Mouse (Mus musculus) layer of hippocampus, postnatal 10 days (tissue): ENCODE data around the gene 4930564D02Rik. TPM values are rescaled to one million over a fixed set of nuclear protein-coding genes. Genes with fewer than 3 reads are reported as not detected.

Experiments
- DNase-seq, 2 experiments: peaks; one replicate each; pipeline ENCODE4 v3.0.0; 2021; ENCODE audit warnings: low spot score in 2 of 2
- total RNA-seq, 2 experiments: library from RNA; stranded (reverse); gene quantifications; 2 replicates each; pipeline ENCODE4 v1.2.3; 2021

Gene 4930564D02Rik
- total RNA-seq, 2 experiments from 2014 or later: not detected

DNA sequence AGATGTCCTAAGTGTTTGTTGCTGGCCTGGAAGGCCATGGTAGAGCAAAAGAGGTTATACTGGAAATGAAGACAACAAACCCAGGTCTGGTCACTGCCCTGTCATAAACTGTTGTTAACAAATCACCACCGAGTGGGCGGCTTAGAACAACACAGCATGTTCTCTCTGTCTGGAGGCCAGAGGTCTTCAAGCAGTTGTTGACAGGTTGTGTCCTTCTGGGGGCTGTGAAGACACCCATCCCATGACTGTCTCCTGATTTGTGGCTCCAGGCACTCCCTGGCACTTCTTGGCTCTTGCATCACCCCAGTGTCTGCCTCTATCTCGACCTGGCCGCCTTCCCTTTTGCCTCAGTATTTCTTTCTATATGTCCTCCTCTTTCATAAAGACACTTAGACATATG is 11.0 kb upstream of the 4930564D02Rik start:
- no peak for DNase-seq

DNA sequence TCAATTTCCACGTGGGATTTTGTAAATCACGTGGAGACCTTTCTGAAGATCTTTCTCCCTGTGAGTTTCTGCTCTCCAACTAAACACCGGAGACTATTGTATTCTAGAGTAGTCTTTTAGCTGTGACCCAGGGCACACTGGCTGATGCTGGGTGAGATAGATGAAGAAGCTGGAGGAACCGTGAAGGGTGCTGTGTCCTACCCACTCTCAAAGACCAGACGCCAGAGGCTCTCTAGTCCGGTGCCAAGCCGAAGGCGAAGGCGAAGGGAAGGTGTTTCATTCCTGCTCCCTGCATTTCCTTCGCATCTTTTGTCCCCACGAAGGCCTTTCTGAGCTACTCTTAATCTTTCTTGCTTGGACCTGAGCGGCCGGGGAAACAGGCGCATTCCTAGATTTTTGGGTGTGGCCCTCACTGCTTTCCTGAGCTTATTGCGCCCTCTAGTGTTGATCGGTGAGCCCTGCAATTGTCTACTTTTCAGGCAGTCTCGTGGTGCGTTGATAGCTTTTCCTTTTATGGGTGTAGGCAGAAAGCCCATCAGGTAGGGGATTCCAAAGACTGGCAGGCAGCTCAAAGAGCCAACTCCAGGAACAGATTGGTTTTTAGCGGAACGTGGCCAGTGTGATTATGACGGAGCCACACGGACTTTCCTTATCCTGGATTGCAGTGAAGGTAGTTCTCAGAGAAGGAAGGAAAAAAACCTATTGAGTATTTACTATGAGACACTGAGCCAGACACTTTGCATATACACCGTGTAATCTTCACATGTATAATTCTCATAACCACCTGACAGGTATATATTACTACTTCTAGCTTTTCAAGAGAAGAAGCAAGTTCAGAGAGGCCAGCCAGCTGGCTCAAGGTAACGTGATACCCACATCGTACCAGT is 7.8 kb upstream of the 4930564D02Rik start:
- peak; percentile 88 to 91 for DNase-seq

GRCm38 (mm10) chr3:105059911-105060310 is 6.7 kb upstream of the 4930564D02Rik start:
- DNase-seq: no peak

- DNase-seq: no peak
These were observed 5.7 kb upstream of the 4930564D02Rik start for GRCm38 (mm10) chr3:105060992-105061391.

DNA sequence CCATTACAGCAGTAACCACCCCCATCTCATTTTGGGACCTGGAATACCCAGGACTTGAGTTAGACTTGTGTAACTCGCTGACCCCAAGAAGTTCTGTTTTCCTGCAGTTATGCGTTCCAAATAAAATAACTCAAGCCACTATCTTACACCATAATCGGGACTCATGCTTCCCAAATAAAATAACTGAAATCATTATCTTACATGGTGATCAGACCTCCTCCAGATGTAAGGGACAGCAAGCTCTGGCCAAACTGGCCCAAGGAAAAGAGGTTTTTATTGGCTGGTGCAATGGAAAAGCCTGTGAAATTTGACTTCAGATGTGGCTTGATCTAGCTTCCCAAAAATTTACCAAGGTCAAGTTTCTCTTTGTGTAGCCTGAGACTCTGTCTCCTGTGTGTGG is 5.1 kb upstream of the 4930564D02Rik start:
- no peak for DNase-seq

DNA sequence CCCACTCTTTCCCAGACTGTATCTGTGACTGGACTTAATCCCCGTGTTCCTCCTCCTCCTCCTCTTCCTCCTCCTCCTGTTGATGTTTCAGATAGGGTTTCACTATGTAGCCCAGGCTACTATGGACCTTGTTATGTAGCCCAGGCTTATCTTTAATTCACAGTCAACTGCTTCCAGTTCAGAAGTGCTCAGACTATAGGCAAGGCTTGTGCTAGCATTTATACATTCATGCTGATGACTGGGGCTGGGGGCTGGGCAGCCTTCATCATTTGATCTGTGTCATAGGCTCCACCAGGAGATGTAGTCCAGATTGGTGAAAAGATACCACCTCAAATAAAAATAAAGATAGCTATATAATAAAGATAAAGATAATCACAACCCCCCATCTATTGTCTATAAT is 4.7 kb upstream of the 4930564D02Rik start:
- DNase-seq: no peak

DNA sequence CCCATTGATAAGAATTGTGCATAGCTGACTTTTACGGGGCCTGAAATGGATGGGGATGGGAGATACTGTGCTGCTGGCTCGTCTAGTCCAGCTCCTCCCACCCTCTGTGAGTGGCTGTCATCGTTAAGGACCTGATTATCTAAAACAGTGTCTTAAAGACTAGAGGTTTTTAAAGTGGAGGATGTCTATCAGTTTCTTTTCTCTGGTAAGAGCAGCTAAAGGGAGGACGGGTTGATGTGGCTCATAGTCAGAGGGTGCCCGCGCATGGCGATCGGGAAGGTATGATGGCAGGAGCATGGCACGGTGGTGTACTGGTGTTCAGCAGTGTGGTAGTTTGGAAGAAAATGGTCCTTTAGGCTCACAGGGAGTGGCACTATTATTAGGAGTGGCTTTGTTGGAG is 4.0 kb upstream of the 4930564D02Rik start:
- DNase-seq: no peak

- DNase-seq: no peak
These were observed 3.9 kb downstream of the 4930564D02Rik start for GRCm38 (mm10) chr3:105070553-105070952.

- DNase-seq: no peak
These were observed 4.6 kb downstream of the 4930564D02Rik start for GRCm38 (mm10) chr3:105071251-105071650.

GRCm38 (mm10) chr3:105072536-105072935 is 5.9 kb downstream of the 4930564D02Rik start:
- DNase-seq: no peak

GRCm38 (mm10) chr3:105075796-105076195 is 9.2 kb downstream of the 4930564D02Rik start:
- DNase-seq: no peak

DNA sequence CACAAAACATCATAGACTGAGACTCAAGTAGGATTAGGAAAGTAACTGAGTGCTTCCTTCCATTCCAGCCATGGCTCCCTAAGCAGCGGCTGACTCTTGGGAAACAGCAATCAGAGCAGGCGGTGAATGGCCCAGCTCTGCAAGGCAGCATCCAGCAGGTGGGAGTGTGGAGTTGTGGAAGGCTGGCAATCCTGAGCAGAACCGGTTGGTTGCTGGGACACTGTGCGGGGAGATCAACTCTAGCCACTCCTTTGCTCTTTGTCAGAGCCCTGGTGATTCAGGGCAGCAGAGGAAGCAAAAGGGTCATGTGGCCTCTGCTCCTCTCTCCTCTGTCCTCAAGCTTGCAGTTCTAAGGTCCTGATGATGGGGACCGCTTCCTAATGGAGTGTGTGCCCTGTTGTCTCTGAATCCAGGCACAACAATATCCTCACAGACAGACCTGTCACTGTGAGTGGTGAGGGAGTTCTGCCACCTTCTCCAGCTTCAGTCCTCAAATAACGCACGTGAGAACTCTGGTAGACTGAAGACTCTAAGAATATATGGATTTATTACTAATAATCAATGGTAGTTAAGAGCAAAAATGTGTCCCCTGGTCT is 11.7 kb downstream of the 4930564D02Rik start:
- DNase-seq: peak; percentile 85 to 90

GRCm38 (mm10) chr3:105087344-105087743 is 20.7 kb downstream of the 4930564D02Rik start:
- no peak for DNase-seq

DNA sequence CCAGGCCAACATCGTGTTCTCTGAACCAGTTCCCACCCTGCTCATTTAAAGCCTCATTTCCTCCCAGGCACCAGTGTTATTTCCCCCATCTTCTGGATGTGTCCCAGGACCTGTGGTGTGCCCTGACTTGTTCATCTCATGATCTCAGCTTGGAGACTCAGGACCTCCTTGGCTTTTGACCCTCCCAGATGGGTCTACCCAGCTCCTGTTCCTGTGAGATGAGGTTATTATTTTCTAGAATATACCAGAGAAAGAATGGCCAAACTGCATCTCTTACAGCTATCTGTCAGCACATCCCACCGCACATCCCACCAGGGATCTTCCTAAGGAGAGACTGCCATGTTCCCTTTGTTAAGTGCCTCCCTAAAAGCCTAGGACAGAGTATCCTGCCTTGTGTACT is 22.0 kb downstream of the 4930564D02Rik start:
- no peak for DNase-seq

- DNase-seq: no peak
These were observed 23.5 kb downstream of the 4930564D02Rik start for GRCm38 (mm10) chr3:105090147-105090546.

- peak; percentile 54 to 65 for DNase-seq
These were observed 24.3 kb downstream of the 4930564D02Rik start for GRCm38 (mm10) chr3:105090981-105091380.

DNA sequence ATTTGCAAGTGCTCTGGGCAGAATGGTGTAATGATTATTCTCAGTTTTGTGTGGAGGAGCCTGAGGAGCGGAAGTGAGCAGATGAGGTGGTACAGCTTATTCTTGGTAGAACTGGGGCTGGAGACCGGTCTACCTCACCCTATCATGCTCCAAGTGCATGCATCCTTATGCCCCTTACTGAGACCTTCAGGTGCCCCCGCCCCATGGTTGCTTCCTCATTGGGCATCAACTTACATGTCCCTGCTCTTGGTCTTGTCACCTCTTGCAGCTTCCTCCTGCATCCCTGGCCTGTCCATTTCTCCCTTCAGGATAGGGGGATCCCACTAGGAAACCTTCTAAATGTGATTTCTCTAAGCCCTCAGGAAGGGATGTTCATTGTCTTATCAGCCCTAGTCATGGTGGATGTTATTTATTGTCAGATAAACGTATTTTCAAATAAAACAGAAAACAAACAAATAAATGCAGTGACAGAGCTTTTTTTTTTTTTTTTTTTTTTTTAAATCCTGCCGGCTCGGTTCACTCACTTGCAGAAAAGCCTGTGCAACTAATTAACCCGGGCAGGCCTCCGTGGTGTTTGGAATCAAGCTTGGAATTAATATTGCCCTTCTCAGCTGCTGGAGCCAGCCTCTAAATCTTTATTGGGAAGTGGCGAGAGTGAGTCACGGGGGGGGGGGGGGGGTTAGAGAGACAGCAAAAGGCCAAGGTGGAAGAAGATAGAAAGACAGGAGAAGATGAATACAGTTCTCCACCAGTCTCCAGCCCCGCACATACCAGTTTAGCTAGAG is 26.3 kb downstream of the 4930564D02Rik start:
- no peak for DNase-seq

- DNase-seq: no peak
These were observed 27.8 kb downstream of the 4930564D02Rik start for GRCm38 (mm10) chr3:105094448-105094847.

GRCm38 (mm10) chr3:105095026-105095425 is 28.4 kb downstream of the 4930564D02Rik start:
- no peak for DNase-seq

DNA sequence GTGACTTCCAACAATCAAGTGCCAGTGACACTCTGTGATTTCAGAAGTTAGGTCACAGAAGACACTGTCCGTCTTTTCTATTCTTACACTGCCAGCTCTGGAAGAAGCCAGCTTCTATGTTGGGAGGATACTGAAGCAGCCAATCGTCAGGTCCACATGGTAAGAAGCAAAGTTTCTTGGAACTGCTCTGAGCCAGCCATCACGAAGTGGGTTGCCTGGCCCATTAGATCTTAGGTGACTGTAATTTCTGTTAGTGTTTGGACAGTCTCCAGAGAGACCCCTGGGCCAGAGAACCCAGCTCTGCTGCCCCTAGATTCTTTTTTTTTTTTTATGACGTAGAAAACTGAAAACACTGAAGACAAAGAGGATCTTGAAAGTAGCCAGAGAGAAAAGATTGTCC is 30.9 kb downstream of the 4930564D02Rik start:
- no peak for DNase-seq

- DNase-seq: no peak
These were observed 33.1 kb downstream of the 4930564D02Rik start for GRCm38 (mm10) chr3:105099526-105100269.
